Mouse (Mus musculus): ENCODE results near the gene Rp2.
"Not testable (repeated sequence)": the region's sequence is repeated elsewhere in the genome, so short reads cannot be mapped to it uniquely, and the experiment has no call there.

Rp2 gene

GRCm38 (mm10) chrX:20364391-20365365 is at the start of gene Rp2:
Gene Rp2, plus strand, starts transcription at chrX:20364481.
- peak; percentile 85 to 89 for DNase-seq

GRCm38 (mm10) chrX:20332756-20333155 is 31.5 kb upstream of the Rp2 start:
- DNase-seq: no peak

- peak; percentile 37 to 81 for DNase-seq
These were observed 28.6 kb upstream of the Rp2 start for GRCm38 (mm10) chrX:20335722-20336121.

- DNase-seq: no peak
These were observed 19.3 kb upstream of the Rp2 start for GRCm38 (mm10) chrX:20344980-20345379.

- no peak for DNase-seq
These were observed 17.9 kb upstream of the Rp2 start for GRCm38 (mm10) chrX:20346355-20346754.

- DNase-seq: not testable (repeated sequence)
These were observed 14.0 kb upstream of the Rp2 start for GRCm38 (mm10) chrX:20350241-20350640.

- no peak for DNase-seq
These were observed 9.0 kb upstream of the Rp2 start for GRCm38 (mm10) chrX:20355283-20355682.

- DNase-seq: no peak
These were observed 8.0 kb upstream of the Rp2 start for GRCm38 (mm10) chrX:20356309-20356708.

GRCm38 (mm10) chrX:20366036-20366435 is 1.8 kb downstream of the Rp2 start:
- no peak for DNase-seq

- no peak for DNase-seq
These were observed 15.2 kb downstream of the Rp2 start for GRCm38 (mm10) chrX:20379347-20380014.

GRCm38 (mm10) chrX:20382260-20382659 is 18.0 kb downstream of the Rp2 start:
- no peak for DNase-seq

GRCm38 (mm10) chrX:20387006-20387405 is 22.7 kb downstream of the Rp2 start:
- no peak for DNase-seq

GRCm38 (mm10) chrX:20391964-20392363 is 27.7 kb downstream of the Rp2 start:
- DNase-seq: not testable (repeated sequence)

- DNase-seq: no peak
These were observed 28.7 kb downstream of the Rp2 start for GRCm38 (mm10) chrX:20392942-20393341.

- peak in 1 of 2 experiments; percentile 29 for DNase-seq
These were observed 39.8 kb downstream of the Rp2 start for GRCm38 (mm10) chrX:20404068-20404467.

- DNase-seq: no peak
These were observed 42.6 kb downstream of the Rp2 start for GRCm38 (mm10) chrX:20406909-20407308.

- DNase-seq: peak; percentile 23 to 36
These were observed 43.4 kb downstream of the Rp2 start for GRCm38 (mm10) chrX:20407676-20408075.

GRCm38 (mm10) chrX:20411382-20411781 is 47.1 kb downstream of the Rp2 start:
- DNase-seq: no peak

GRCm38 (mm10) chrX:20412221-20412620 is 47.9 kb downstream of the Rp2 start:
- no peak for DNase-seq

- peak; percentile 61 to 67 for DNase-seq
These were observed 50.8 kb downstream of the Rp2 start for GRCm38 (mm10) chrX:20414885-20415622.

- no peak for DNase-seq
These were observed 54.2 kb downstream of the Rp2 start for GRCm38 (mm10) chrX:20418461-20418860.

- DNase-seq: no peak
These were observed 55.3 kb downstream of the Rp2 start for GRCm38 (mm10) chrX:20419536-20419935.

All from kidney, postnatal 36 days (tissue).